Mouse (Mus musculus): Measurements from ENCODE around the gene Chpt1.

Chpt1 gene

GRCm38 (mm10) chr10:88404220-88404619 is 99.7 kb downstream of the Chpt1 start:
- no peak for DNase-seq (ENCODE audit: extremely low spot score)

GRCm38 (mm10) chr10:88403021-88403420 is 100.9 kb downstream of the Chpt1 start:
- no peak for DNase-seq (ENCODE audit: extremely low spot score)
